Mouse (Mus musculus): Measurements from ENCODE around the gene Snrnp48. TPM values are rescaled to one million over a fixed set of nuclear protein-coding genes. Genes with fewer than 3 reads are reported as not detected.

Gene Snrnp48
- total RNA-seq, 2 experiments from 2014 or later: 21.6 to 23.4 TPM

DNA sequence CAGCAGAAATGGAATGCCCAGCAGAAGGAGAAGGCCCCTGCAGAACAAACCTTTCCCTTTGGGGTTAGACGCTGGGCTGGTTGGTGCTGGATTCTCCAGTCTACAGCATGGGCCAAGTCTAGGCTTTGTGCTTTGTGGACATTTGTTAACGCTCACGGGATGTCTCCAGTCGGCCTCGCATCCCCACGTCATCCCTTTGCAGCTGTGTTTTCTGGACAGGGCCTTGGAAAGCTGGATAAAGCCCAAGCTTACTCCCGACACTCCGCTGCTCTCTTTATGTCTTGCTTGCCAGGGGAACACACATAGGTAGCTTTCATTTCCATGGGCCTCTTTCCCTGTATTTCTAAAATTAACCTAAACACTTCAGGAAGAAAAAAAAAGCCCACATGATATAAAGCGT is 49.0 kb downstream of the Snrnp48 start:
- DNase-seq: no peak
- intact Hi-C loops (cut with DNase I): no loop called here

- no peak for DNase-seq
- intact Hi-C loops (cut with DNase I): no loop called here
Observed at GRCm38 (mm10) chr13:38258901-38259300, 54.2 kb downstream of the Snrnp48 start.

DNA sequence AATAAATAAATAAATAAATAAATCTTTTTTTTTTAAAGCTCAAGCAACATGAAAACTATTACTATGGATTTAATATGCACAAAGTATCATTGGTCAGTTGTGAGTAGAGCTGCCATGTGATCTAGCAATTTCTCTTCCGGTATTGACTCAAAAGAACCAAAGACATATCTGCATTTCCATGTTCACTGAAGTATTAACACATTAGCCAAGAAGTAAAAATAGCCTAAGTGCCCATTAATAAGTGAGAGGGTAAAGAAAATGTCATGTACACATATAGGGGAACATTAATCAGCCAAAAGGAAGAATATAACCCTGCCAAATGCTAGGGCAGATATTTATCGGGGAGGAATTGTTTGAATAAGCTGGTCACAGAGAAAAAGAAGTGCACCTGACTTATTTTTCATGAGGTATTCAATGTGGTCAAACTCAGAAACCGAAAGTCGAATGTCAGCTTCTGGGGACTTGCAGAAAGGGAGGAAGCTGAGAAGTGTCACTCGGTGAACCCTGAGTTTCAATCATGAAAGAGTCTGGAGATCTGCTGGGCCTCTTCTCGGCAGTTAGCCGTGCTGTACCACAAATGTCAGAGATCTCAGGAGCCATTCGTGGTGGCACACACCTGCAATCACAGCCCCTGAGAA is 64.4 kb downstream of the Snrnp48 start:
- DNase-seq: no peak
- intact Hi-C loops (cut with DNase I): no loop called here

DNA sequence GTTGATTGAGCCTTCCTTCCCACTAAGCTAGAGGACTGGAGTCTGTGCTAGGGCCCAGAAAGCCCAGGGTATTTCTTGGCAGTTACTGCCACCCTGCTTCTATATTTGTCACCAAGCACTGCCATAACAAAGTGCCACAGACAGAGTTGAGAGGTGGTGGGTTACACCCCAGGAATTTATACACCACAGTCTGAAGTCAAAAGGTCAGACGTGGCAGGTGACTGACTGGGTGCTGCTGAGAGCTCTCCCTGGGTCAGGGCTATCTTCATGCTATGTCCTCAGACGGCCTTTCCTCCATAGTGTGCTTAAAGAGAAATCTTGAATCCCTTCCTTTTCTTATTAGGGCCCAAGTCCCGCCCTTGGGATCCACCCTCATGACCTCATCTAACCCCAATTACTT is 67.9 kb downstream of the Snrnp48 start:
- intact Hi-C loops (cut with DNase I): no loop called here
- no peak for DNase-seq

Other genes starting within 250 kb of the Snrnp48 start
- gene Ssr1, start 210.7 kb upstream of the Snrnp48 start, total RNA-seq (2021): 10 to 100 TPM; 84.5 to 86.1 TPM
- gene Riok1, start 167.9 kb upstream of the Snrnp48 start, total RNA-seq (2021): 10 to 100 TPM; 36.2 to 37.3 TPM
- gene Cage1, start 167.9 kb upstream of the Snrnp48 start, total RNA-seq (2021): 1 to 10 TPM; 3.6 to 3.8 TPM
- under 1 TPM; 0.38 to 0.40 TPM for gene Dsp, start 53.6 kb upstream of the Snrnp48 start, total RNA-seq (2021)
- 10 to 100 TPM; 13.2 to 15.2 TPM for gene Bmp6, start 140.2 kb downstream of the Snrnp48 start, total RNA-seq (2021)